Mouse (Mus musculus) lung, embryonic 15.5 days (tissue): ENCODE measurements around the gene Pias1. TPM values are rescaled to one million over a fixed set of nuclear protein-coding genes. Genes with fewer than 3 reads are reported as not detected.
"Not testable (repeated sequence)": the region's sequence is repeated elsewhere in the genome, so short reads cannot be mapped to it uniquely, and the experiment has no call there.

Experiments
- ATAC-seq: fragments of 200-750 bp; cut with Nextera tagmentation; 2 replicates; pipeline ENCODE4 v1.8.0; 2017; ENCODE audit warnings: moderate number of reproducible peaks, borderline replicate concordance; ENCODE audit not compliant: low FRiP score, low TSS enrichment; ENCODE audit errors: extremely low read depth
- H3K27ac ChIP-seq: fragments of 300-500 bp; sonication (generic); 2 replicates; pipeline ENCODE4 v1.5.1; 2015; ENCODE audit warnings: moderate library complexity, mild to moderate bottlenecking, inconsistent platforms
- H3K27me3 ChIP-seq: fragments of 300-500 bp; sonication (generic); 2 replicates; pipeline ENCODE4 v1.6.1; 2015; ENCODE audit warnings: inconsistent platforms
- H3K36me3 ChIP-seq: fragments of 300-500 bp; sonication (generic); 2 replicates; pipeline ENCODE4 v1.6.1; 2015; ENCODE audit warnings: inconsistent platforms
- H3K4me1 ChIP-seq: fragments of 300-500 bp; sonication (generic); 2 replicates; pipeline ENCODE4 v1.6.1; 2015; ENCODE audit warnings: inconsistent platforms
- H3K4me2 ChIP-seq: fragments of 300-500 bp; sonication (generic); 2 replicates; pipeline ENCODE4 v1.6.1; 2015; ENCODE audit warnings: inconsistent platforms, mild to moderate bottlenecking, moderate library complexity
- H3K4me3 ChIP-seq: fragments of 300-500 bp; sonication (generic); 2 replicates; pipeline ENCODE4 v1.5.1; 2015; ENCODE audit warnings: mild to moderate bottlenecking, inconsistent platforms
- H3K9ac ChIP-seq: fragments of 300-500 bp; sonication (generic); 2 replicates; pipeline ENCODE4 v1.6.1; 2015; ENCODE audit warnings: inconsistent platforms
- H3K9me3 ChIP-seq: fragments of 300-500 bp; sonication (generic); 2 replicates; pipeline ENCODE4 v1.6.1; 2016; ENCODE audit warnings: inconsistent platforms
- WGBS: fragments of 180-500 bp; shearing (Covaris S2); methylation state at CpG from one replicate; pipeline ENCODE4 v1.1.7; 2015; 5-methylcytosine and 5-hydroxymethylcytosine counted together
- polyA plus RNA-seq: library from polyadenylated mRNA; unstranded; fragments of >200 nt; fragmentation: Nextera tagmentation; extraction: Ambion mirVana; gene quantifications from 2 replicates; pipeline ENCODE4 v1.2.1, GENCODE M21; 2015

Gene Pias1
- polyA plus RNA-seq, 1 experiment from 2014 or later: 75.1 TPM

- WGBS: 42% methylated on average over 12 of the region's 12 CpGs
- Histone ChIP-seq H3K27me3 (no peaks in the 10 kb centered on the region), H3K4me1 (peaks cover 22% of the 10 kb centered on the region), H3K4me2 (peak overlapping the region; percentile 18; the same call in 1 of the 2 replicates), H3K9me3 (no peaks in the 10 kb centered on the region), H3K9ac (no peak overlapping the region), H3K36me3 (peaks cover 50% of the 10 kb centered on the region), H3K4me3 (no peak overlapping the region), H3K27ac (peak overlapping the region; percentile 60)
- ATAC-seq: peak; percentile 82
Measured at GRCm38 (mm10) chr9:62881871-62882270, 105.9 kb downstream of the Pias1 start.

- no peak overlapping the region for H3K9ac ChIP-seq
- H3K27ac ChIP-seq: no peak overlapping the region; the same call in 1 of the 2 replicates
- peaks cover 22% of the 10 kb centered on the region for H3K4me1 ChIP-seq
- no peak overlapping the region for H3K4me3 ChIP-seq
- WGBS: 69% methylated on average over 2 of the region's 2 CpGs
- no peak overlapping the region for H3K4me2 ChIP-seq
- 0 out of 2 replicates have a peak, but pooled peaks have one; percentile 29 for ATAC-seq
- no peaks in the 10 kb centered on the region for H3K9me3 ChIP-seq
- peaks cover 19% of the 10 kb centered on the region for H3K36me3 ChIP-seq
- H3K27me3 ChIP-seq: no peaks in the 10 kb centered on the region
Measured at GRCm38 (mm10) chr9:62877825-62878224, 109.9 kb downstream of the Pias1 start.

- Histone ChIP-seq H3K9me3 (no peaks in the 10 kb centered on the region), H3K9ac (no peak overlapping the region), H3K27me3 (no peaks in the 10 kb centered on the region), H3K4me3 (no peak overlapping the region), H3K27ac (no peak overlapping the region; the same call in 1 of the 2 replicates), H3K36me3 (peaks cover 14% of the 10 kb centered on the region), H3K4me2 (no peak overlapping the region), H3K4me1 (peaks cover 16% of the 10 kb centered on the region)
- WGBS: 72% methylated on average over 7 of the region's 7 CpGs
- no peak for ATAC-seq
Measured at GRCm38 (mm10) chr9:62876966-62877616, 110.6 kb downstream of the Pias1 start.

- Histone ChIP-seq H3K4me3 (no peak overlapping the region), H3K9me3 (no peaks in the 10 kb centered on the region), H3K36me3 (no peaks in the 10 kb centered on the region), H3K4me2 (no peak overlapping the region), H3K27me3 (no peaks in the 10 kb centered on the region), H3K4me1 (no peaks in the 10 kb centered on the region), H3K27ac (no peak overlapping the region), H3K9ac (no peak overlapping the region)
- no peak for ATAC-seq
Measured at GRCm38 (mm10) chr9:62870728-62871127, 117.0 kb downstream of the Pias1 start.

GRCm38 (mm10) chr9:62869236-62869635, 118.5 kb downstream of the Pias1 start:
- not testable (repeated sequence) for H3K36me3 ChIP-seq, H3K27ac ChIP-seq, H3K4me1 ChIP-seq, H3K4me3 ChIP-seq, H3K9ac ChIP-seq, H3K27me3 ChIP-seq, H3K4me2 ChIP-seq, ATAC-seq, H3K9me3 ChIP-seq
- WGBS: 91% methylated on average over 4 of the region's 4 CpGs

GRCm38 (mm10) chr9:62860866-62861265, 126.9 kb downstream of the Pias1 start:
- Histone ChIP-seq H3K27me3 (no peaks in the 10 kb centered on the region), H3K4me1 (peaks cover 27% of the 10 kb centered on the region), H3K4me3 (no peak overlapping the region), H3K27ac (no peak overlapping the region), H3K9ac (no peak overlapping the region), H3K36me3 (no peaks in the 10 kb centered on the region), H3K9me3 (no peaks in the 10 kb centered on the region), H3K4me2 (no peak overlapping the region)
- no peak for ATAC-seq
- WGBS: 73% methylated on average over 4 of the region's 4 CpGs

GRCm38 (mm10) chr9:62860102-62860501, 127.6 kb downstream of the Pias1 start:
- peaks cover 27% of the 10 kb centered on the region for H3K4me1 ChIP-seq
- H3K4me3 ChIP-seq, H3K36me3 ChIP-seq, H3K9me3 ChIP-seq, H3K27me3 ChIP-seq, H3K9ac ChIP-seq, H3K4me2 ChIP-seq, H3K27ac ChIP-seq, ATAC-seq: not testable (repeated sequence)
- WGBS: 49% methylated on average over 7 of the region's 7 CpGs

- H3K27me3 ChIP-seq: no peaks in the 10 kb centered on the region
- no peaks in the 10 kb centered on the region for H3K9me3 ChIP-seq
- H3K4me3 ChIP-seq: peak overlapping the region; percentile 21
- no peaks in the 10 kb centered on the region for H3K36me3 ChIP-seq
- ATAC-seq: no peak
- peak overlapping the region; percentile 50 for H3K4me2 ChIP-seq
- 50% methylated on average over 8 of the region's 8 CpGs for WGBS
- H3K9ac ChIP-seq: peak overlapping the region; percentile 25; the same call in 1 of the 2 replicates
- peaks cover 39% of the 10 kb centered on the region for H3K4me1 ChIP-seq
- peak overlapping the region; percentile 70 for H3K27ac ChIP-seq
Measured at GRCm38 (mm10) chr9:62858266-62859019, 129.3 kb downstream of the Pias1 start.

- no peaks in the 10 kb centered on the region for H3K9me3 ChIP-seq
- H3K4me2 ChIP-seq: peak within 1 kb of the TSS; percentile 50
- H3K27ac ChIP-seq: peak within 1 kb of the TSS; percentile 70
- peaks cover 39% of the 10 kb centered on the region for H3K4me1 ChIP-seq
- no peaks in the 10 kb centered on the region for H3K27me3 ChIP-seq
- H3K4me3 ChIP-seq: peak within 1 kb of the TSS; percentile 21
- no peaks in the 10 kb centered on the region for H3K36me3 ChIP-seq
- peak within 1 kb of the TSS; percentile 25; the same call in 1 of the 2 replicates for H3K9ac ChIP-seq
- 31% methylated on average over 20 of the region's 20 CpGs for WGBS
- peak; percentile 72; the same call in 1 of the 2 replicates for ATAC-seq
Measured at GRCm38 (mm10) chr9:62857719-62858261, 129.9 kb downstream of the Pias1 start, which contains the start of gene Calml4. TSS of gene Calml4 (plus strand) at chr9:62858080.

- 39% methylated on average over 9 of the region's 9 CpGs for WGBS
- H3K36me3 ChIP-seq: no peaks in the 10 kb centered on the region
- ATAC-seq: no peak
- H3K27ac ChIP-seq: peak overlapping the region; percentile 70
- H3K4me1 ChIP-seq: peaks cover 39% of the 10 kb centered on the region
- H3K9ac ChIP-seq: no peak overlapping the region
- H3K4me3 ChIP-seq: no peak overlapping the region
- H3K9me3 ChIP-seq: no peaks in the 10 kb centered on the region
- peak overlapping the region; percentile 50 for H3K4me2 ChIP-seq
- no peaks in the 10 kb centered on the region for H3K27me3 ChIP-seq
Measured at GRCm38 (mm10) chr9:62857216-62857615, 130.5 kb downstream of the Pias1 start.

GRCm38 (mm10) chr9:62854483-62854882, 133.2 kb downstream of the Pias1 start:
- peaks cover 4% of the 10 kb centered on the region; the same call in 1 of the 2 replicates for H3K36me3 ChIP-seq
- H3K27me3 ChIP-seq: no peaks in the 10 kb centered on the region
- no peaks in the 10 kb centered on the region for H3K9me3 ChIP-seq
- peaks cover 43% of the 10 kb centered on the region for H3K4me1 ChIP-seq
- no peak overlapping the region for H3K9ac ChIP-seq
- 19% methylated on average over 4 of the region's 4 CpGs for WGBS
- no peak overlapping the region for H3K4me2 ChIP-seq
- peak overlapping the region; percentile 20; the same call in 1 of the 2 replicates for H3K27ac ChIP-seq
- ATAC-seq: no peak
- H3K4me3 ChIP-seq: no peak overlapping the region

- no peaks in the 10 kb centered on the region for H3K27me3 ChIP-seq
- H3K9me3 ChIP-seq: no peaks in the 10 kb centered on the region
- no peak for ATAC-seq
- H3K4me2 ChIP-seq: no peak overlapping the region
- H3K4me3 ChIP-seq: no peak overlapping the region
- 78% methylated on average over 2 of the region's 2 CpGs for WGBS
- H3K36me3 ChIP-seq: peaks cover 11% of the 10 kb centered on the region; the same call in 1 of the 2 replicates
- no peak overlapping the region for H3K9ac ChIP-seq
- peaks cover 26% of the 10 kb centered on the region for H3K4me1 ChIP-seq
- H3K27ac ChIP-seq: no peak overlapping the region
Measured at GRCm38 (mm10) chr9:62851571-62851970, 136.2 kb downstream of the Pias1 start.
